Mouse (Mus musculus) liver, embryonic 14.5 days (tissue): ENCODE data around the gene Zfp202. TPM values are rescaled to one million over a fixed set of nuclear protein-coding genes. Genes with fewer than 3 reads are reported as not detected.

Source experiments
- ATAC-seq: fragments of 200-750 bp; cut with Nextera tagmentation; 2 replicates; pipeline ENCODE4 v1.8.0; 2017; ENCODE audit warnings: moderate number of reproducible peaks, mild to moderate bottlenecking, moderate library complexity; ENCODE audit not compliant: insufficient read depth
- DNase-seq, 3 experiments: peaks; one replicate each; pipeline ENCODE4 v3.0.0-alpha.2; 2012 to 2013; ENCODE audit warnings: low read depth in 3 of 3, low spot score in 3 of 3
- H3K27ac ChIP-seq: fragments of 300-500 bp; sonication (generic); 2 replicates; pipeline ENCODE4 v1.5.1; 2014; ENCODE audit warnings: moderate library complexity, mild to moderate bottlenecking, control low read depth, inconsistent platforms
- H3K27me3 ChIP-seq: fragments of 300-500 bp; sonication (generic); 2 replicates; pipeline ENCODE4 v1.6.1; 2014; ENCODE audit warnings: mild to moderate bottlenecking, low read length, moderate library complexity; ENCODE audit not compliant: control insufficient read depth, insufficient read depth
- H3K36me3 ChIP-seq: fragments of 300-500 bp; sonication (generic); replicated peaks from 2 replicates; pipeline ENCODE4 v1.6.1; 2014; ENCODE audit warnings: low read depth; ENCODE audit not compliant: control insufficient read depth, insufficient read depth
- H3K4me1 ChIP-seq, 2 experiments: fragments of 200-500 bp in 1 of 2; fragments of 300-500 bp in 1 of 2; sonication (generic) in 1 of 2; replicated peaks; 2 replicates each; pipeline ENCODE4 v1.6.1; 2012 to 2014; ENCODE audit warnings: antibody characterized with exemption in 1 of 2, inconsistent platforms in 1 of 2, low read length in 1 of 2; ENCODE audit not compliant: control insufficient read depth in 2 of 2, insufficient read depth in 2 of 2
- H3K4me2 ChIP-seq: fragments of 300-500 bp; sonication (generic); 2 replicates; pipeline ENCODE4 v1.6.1; 2014; ENCODE audit warnings: low read depth, mild to moderate bottlenecking, control low read depth, moderate library complexity
- H3K4me3 ChIP-seq, 2 experiments: fragments of 200-500 bp in 1 of 2; fragments of 300-500 bp in 1 of 2; sonication (generic) in 1 of 2; 2 replicates each; pipeline ENCODE4 v1.5.1; 2012 to 2014; ENCODE audit warnings: low read depth in 2 of 2, low read length in 2 of 2, mild to moderate bottlenecking in 2 of 2, control low read depth in 1 of 2, inconsistent platforms in 1 of 2, moderate library complexity in 1 of 2; ENCODE audit not compliant: insufficient read depth in 1 of 2
- H3K9ac ChIP-seq: fragments of 300-500 bp; sonication (generic); replicated peaks from 2 replicates; pipeline ENCODE4 v1.6.1; 2014; ENCODE audit warnings: mild to moderate bottlenecking, control low read depth, moderate library complexity
- H3K9me3 ChIP-seq: fragments of 300-500 bp; sonication (generic); 2 replicates; pipeline ENCODE4 v1.6.1; 2016; ENCODE audit warnings: low read length, mixed read lengths; ENCODE audit not compliant: control insufficient read depth
- CTCF ChIP-seq: IDR thresholded peaks from 2 replicates; pipeline ENCODE4 v1.5.1; 2016; ENCODE audit warnings: antibody characterized with exemption, low read depth, control low read depth
- EP300 ChIP-seq: IDR thresholded peaks from 2 replicates; pipeline ENCODE4 v1.6.1; 2016; ENCODE audit warnings: antibody characterized with exemption, low read depth
- WGBS: fragments of 180-500 bp; shearing (Covaris S2); extraction: QIAGEN DNeasy Blood & Tissue Kit; methylation state at CpG from one replicate; pipeline ENCODE4 v1.1.7; 2014; ENCODE audit not compliant: insufficient replicate concordance; 5-methylcytosine and 5-hydroxymethylcytosine counted together
- polyA plus RNA-seq, 2 experiments: library from polyadenylated mRNA; depleted of rRNA in 1 of 2; stranded (reverse) in 1 of 2; unstranded in 1 of 2; fragments of >200 nt; fragmentation: Nextera tagmentation in 1 of 2; extraction: Ambion mirVana in 1 of 2; gene quantifications; 2 replicates each; pipeline versions ENCODE4 v1.2.1 to v1.2.3; 2012 to 2014

Zfp202 gene
- polyA plus RNA-seq, 2 experiments, result 0.57 to 0.74 TPM

GRCm38 (mm10) chr9:40241223-40241801, 49.2 kb downstream of the Zfp202 start:
- ATAC-seq (no peak), DNase-seq (no peak)
- Histone ChIP-seq H3K4me3 (peak overlapping the region; percentile 4 to 28), H3K4me1 (no peaks in the 10 kb centered on the region; a peak in 1 of 4 replicates), H3K36me3 (no peaks in the 10 kb centered on the region), H3K9ac (no peak overlapping the region), H3K27me3 (no peaks in the 10 kb centered on the region), H3K9me3 (no peaks in the 10 kb centered on the region), H3K4me2 (peak overlapping the region; percentile 54), H3K27ac (no peak overlapping the region)
- 2% methylated on average over 15 of the region's 15 CpGs for WGBS
- TF ChIP-seq EP300, result no peak
- TF ChIP-seq CTCF, result no peak

DNA sequence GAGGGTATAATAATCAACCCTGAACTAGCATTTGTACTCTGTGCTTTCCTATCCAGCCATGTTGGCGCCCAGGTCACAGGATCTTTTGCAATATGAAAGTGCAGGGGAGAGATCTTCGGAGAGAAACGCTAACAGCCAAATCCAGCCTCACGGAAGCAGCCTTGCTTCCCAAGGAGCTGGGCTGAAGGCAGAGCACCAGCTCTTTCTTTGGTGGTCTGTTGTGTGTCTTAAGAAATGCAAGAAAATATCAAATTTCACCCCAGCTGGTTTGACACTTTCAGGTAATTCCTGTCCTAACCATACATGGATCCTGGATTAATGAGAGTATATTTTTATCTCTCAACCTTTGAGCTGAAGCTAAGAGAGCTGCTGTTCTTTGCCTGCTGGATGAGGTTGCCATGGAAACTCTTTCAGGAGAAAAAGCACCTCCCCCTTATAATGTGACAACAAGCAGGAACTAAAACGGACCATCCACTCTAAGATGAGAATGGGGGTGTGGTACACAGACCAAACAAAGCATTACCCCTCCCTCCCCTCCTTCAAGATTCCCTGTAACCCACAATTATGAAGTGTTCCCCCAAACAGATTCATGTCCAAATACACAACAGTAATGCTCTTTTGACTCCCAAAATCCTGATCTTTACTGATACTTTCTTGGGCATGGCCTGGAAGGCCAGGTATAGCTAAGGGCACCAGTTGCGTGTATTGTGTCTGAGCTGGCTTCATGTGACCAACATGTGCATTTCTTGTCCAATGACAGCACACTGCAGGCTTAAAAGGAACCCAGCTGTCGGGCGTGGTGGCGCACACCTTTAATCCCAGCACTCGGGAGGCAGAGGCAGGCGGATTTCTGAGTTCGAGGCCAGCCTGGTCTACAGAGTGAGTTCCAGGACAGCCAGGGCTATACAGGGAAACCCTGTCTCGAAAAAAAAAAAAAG, 50.1 kb downstream of the Zfp202 start:
- DNase-seq (no peak), ATAC-seq (no peak)
- Histone ChIP-seq H3K36me3 (no peaks in the 10 kb centered on the region), H3K27ac (no peak overlapping the region), H3K4me3 (peak overlapping the region; percentile 4 to 28), H3K4me1 (no peaks in the 10 kb centered on the region; a peak in 1 of 4 replicates), H3K9me3 (no peaks in the 10 kb centered on the region), H3K27me3 (no peaks in the 10 kb centered on the region), H3K9ac (no peak overlapping the region), H3K4me2 (peak overlapping the region; percentile 54)
- no peak for TF ChIP-seq CTCF
- TF ChIP-seq EP300, result no peak
- WGBS, result 42% methylated on average over 13 of the region's 13 CpGs

GRCm38 (mm10) chr9:40245466-40245865, 53.4 kb downstream of the Zfp202 start:
- WGBS, result 67% methylated on average over 9 of the region's 9 CpGs
- no peak for DNase-seq

GRCm38 (mm10) chr9:40245974-40246665, 54.0 kb downstream of the Zfp202 start:
- Histone ChIP-seq H3K27me3 (no peaks in the 10 kb centered on the region), H3K36me3 (no peaks in the 10 kb centered on the region), H3K4me2 (no peak overlapping the region), H3K4me3 (no peak overlapping the region), H3K9ac (no peak overlapping the region), H3K9me3 (no peaks in the 10 kb centered on the region), H3K27ac (no peak overlapping the region), H3K4me1 (no peaks in the 10 kb centered on the region; a peak in 1 of 4 replicates)
- WGBS, result 67% methylated on average over 7 of the region's 7 CpGs
- no peak for ATAC-seq
- no peak for DNase-seq
- TF ChIP-seq EP300, result no peak
- no peak for TF ChIP-seq CTCF

More at GRCm38 (mm10) chr9:40245466-40245865, 53.4 kb downstream of the Zfp202 start:
- no peak overlapping the region for H3K4me3 ChIP-seq
- no peaks in the 10 kb centered on the region for H3K9me3 ChIP-seq
- TF ChIP-seq EP300, result no peak
- no peak for TF ChIP-seq CTCF
- no peak overlapping the region for H3K27ac ChIP-seq
- no peak overlapping the region for H3K4me2 ChIP-seq
- no peaks in the 10 kb centered on the region for H3K36me3 ChIP-seq
- H3K27me3 ChIP-seq, result no peaks in the 10 kb centered on the region
- ATAC-seq, result no peak
- no peaks in the 10 kb centered on the region; a peak in 1 of 4 replicates for H3K4me1 ChIP-seq
- no peak overlapping the region for H3K9ac ChIP-seq
